Mouse (Mus musculus) hindbrain, embryonic 13.5 days (tissue): ENCODE measurements around the gene Popdc2. TPM values are rescaled to one million over a fixed set of nuclear protein-coding genes. Genes with fewer than 3 reads are reported as not detected.
A peak's percentile ranks its signal among the peaks of the same experiment; 100 is the strongest.

Source experiments
- ATAC-seq: fragments of 200-750 bp; cut with Nextera tagmentation; 2 replicates; pipeline ENCODE4 v1.8.0; 2017; ENCODE audit warnings: moderate TSS enrichment; ENCODE audit not compliant: low FRiP score
- H3K27ac ChIP-seq: fragments of 300-500 bp; sonication (generic); 2 replicates; pipeline ENCODE4 v1.5.1; 2015; ENCODE audit warnings: inconsistent platforms, mild to moderate bottlenecking, moderate library complexity
- H3K27me3 ChIP-seq: fragments of 300-500 bp; sonication (generic); 2 replicates; pipeline ENCODE4 v1.6.1; 2015; ENCODE audit warnings: mild to moderate bottlenecking, inconsistent platforms
- H3K36me3 ChIP-seq: fragments of 300-500 bp; sonication (generic); 2 replicates; pipeline ENCODE4 v1.6.1; 2015; ENCODE audit warnings: mild to moderate bottlenecking, inconsistent platforms
- H3K4me1 ChIP-seq: fragments of 300-500 bp; sonication (generic); replicated peaks from 2 replicates; pipeline ENCODE4 v1.6.1; 2015; ENCODE audit warnings: inconsistent platforms
- H3K4me2 ChIP-seq: fragments of 300-500 bp; sonication (generic); 2 replicates; pipeline ENCODE4 v1.6.1; 2015; ENCODE audit warnings: inconsistent platforms, mild to moderate bottlenecking, moderate library complexity
- H3K4me3 ChIP-seq: fragments of 300-500 bp; sonication (generic); 2 replicates; pipeline ENCODE4 v1.5.1; 2015; ENCODE audit warnings: mild to moderate bottlenecking, inconsistent platforms
- H3K9ac ChIP-seq: fragments of 300-500 bp; sonication (generic); 2 replicates; pipeline ENCODE4 v1.6.1; 2015; ENCODE audit warnings: mild to moderate bottlenecking, inconsistent platforms
- H3K9me3 ChIP-seq: fragments of 300-500 bp; sonication (generic); 2 replicates; pipeline ENCODE4 v1.6.1; 2016; ENCODE audit warnings: inconsistent platforms
- WGBS: fragments of 180-500 bp; shearing (Covaris S2); methylation state at CpG from one replicate; pipeline ENCODE4 v1.1.7; 2015; 5-methylcytosine and 5-hydroxymethylcytosine counted together
- polyA plus RNA-seq: library from polyadenylated mRNA; unstranded; fragments of >200 nt; fragmentation: Nextera tagmentation; extraction: Ambion mirVana; gene quantifications from 2 replicates; pipeline ENCODE4 v1.2.1, GENCODE M21; 2015

Gene Popdc2
- polyA plus RNA-seq, 1 experiment from 2014 or later: 0.49 TPM

DNA sequence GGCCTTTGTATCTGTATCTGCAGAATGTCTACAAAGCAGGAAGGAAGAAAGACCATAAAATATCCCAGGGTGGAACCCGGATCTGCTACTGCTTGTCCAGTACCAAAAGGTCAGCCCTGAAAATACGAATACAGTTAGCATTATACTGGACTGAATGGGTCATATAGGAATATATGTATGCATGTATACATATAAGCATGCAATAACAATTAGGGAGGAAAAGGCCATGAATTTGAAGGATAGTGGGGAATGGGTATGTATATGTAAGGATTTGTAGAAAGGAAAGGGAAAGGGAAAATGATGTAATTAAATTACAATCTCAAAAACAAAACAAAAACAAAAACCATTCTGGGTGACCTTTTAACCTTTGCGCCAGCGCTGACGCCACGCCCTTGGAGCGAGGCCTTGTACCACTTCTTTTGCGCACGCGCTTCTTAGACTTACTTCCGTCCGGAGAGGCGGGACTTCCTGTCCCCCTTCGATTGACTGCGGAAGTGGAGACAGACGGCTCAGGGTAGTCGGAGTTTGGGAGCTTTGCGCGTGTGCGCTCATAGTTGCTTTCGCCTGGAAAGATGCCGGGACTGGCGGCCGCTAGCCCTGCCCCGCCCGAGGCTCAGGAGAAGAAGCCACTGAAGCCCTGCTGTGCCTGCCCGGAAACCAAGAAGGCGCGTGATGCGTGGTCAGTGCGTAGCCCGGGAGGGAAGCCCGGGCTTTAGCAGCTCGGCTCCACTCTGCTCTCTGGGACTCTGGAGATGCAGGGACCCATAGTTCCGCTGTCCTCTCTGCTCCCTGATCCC lies 15.3 kb upstream of the Popdc2 start, which contains the start of the genes Cox17 and Gm21987:
TSS of gene Cox17 (plus strand) at position 463 of the 797 bp plus-strand sequence.
TSS of gene Gm21987 (plus strand) at position 512 of the 797 bp plus-strand sequence.
- no peaks in the 10 kb centered on the region for H3K9me3 ChIP-seq
- ATAC-seq: peak; percentile 97
- H3K9ac ChIP-seq: peak within 1 kb of the TSS; percentile 87
- peaks cover 16% of the 10 kb centered on the region for H3K4me1 ChIP-seq
- H3K4me3 ChIP-seq: peak within 1 kb of the TSS; percentile 75
- H3K4me2 ChIP-seq: peak within 1 kb of the TSS; percentile 78
- peak within 1 kb of the TSS; percentile 88 for H3K27ac ChIP-seq
- H3K36me3 ChIP-seq: peaks cover 28% of the 10 kb centered on the region
- H3K27me3 ChIP-seq: no peaks in the 10 kb centered on the region
- WGBS: 4% methylated on average over 35 of the region's 35 CpGs

DNA sequence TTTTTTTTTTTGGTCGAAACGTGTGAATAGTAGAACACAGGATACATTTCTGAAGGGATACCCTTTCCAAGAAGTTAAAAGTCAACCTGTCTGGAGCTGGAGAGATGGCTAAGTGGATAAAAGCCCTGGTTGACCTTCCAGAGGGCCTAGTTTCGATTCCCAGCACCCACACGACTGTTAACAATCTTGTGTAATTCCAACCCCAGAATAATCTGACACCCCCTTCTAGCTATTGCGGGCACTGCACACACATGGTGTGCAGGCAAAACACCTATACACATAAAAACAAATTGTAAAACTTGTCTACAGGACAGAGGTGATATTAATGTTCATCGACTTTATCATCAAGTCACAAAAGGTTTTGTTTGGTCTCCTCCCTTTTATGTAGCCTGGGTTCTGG lies 14.4 kb upstream of the Popdc2 start:
- Histone ChIP-seq H3K27ac (no peak overlapping the region), H3K9me3 (no peaks in the 10 kb centered on the region), H3K4me1 (peaks cover 13% of the 10 kb centered on the region), H3K27me3 (no peaks in the 10 kb centered on the region), H3K4me3 (peak overlapping the region; percentile 75), H3K9ac (peak overlapping the region; percentile 59; the same call in 1 of the 2 replicates), H3K4me2 (peak overlapping the region; percentile 78), H3K36me3 (peaks cover 34% of the 10 kb centered on the region)
- ATAC-seq: no peak
- 68% methylated on average over 6 of the region's 6 CpGs for WGBS

DNA sequence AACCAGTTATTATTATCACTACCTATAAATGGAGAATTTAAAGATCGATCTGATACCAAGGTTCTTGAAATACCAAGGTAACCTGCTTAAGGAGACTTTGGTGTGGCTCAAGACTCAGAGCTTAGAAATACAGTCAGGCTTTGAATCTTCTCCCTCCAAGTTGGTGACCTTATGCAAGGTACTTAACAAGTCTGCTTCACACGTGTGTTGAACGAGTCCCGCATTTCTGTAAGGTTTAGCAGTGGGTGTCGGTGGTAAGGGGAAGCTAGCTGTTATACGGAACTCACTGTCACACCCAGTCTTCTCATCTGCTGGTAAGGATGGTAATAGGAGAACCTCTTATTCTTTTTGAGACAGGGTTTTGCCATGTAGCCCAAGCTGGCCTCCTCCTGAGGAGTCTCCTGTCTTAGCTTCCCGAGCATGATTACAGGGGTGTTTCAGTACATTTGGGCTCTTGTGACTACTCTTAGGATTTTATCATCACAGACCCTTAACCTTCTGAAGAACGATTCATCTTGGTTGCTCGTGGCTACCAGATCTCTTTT lies 13.7 kb upstream of the Popdc2 start:
- WGBS: 93% methylated on average over 9 of the region's 9 CpGs
- Histone ChIP-seq H3K9ac (no peak overlapping the region), H3K27me3 (no peaks in the 10 kb centered on the region), H3K4me2 (no peak overlapping the region), H3K27ac (no peak overlapping the region), H3K36me3 (peaks cover 34% of the 10 kb centered on the region), H3K4me1 (peaks cover 13% of the 10 kb centered on the region), H3K9me3 (no peaks in the 10 kb centered on the region), H3K4me3 (no peak overlapping the region)
- ATAC-seq: no peak

DNA sequence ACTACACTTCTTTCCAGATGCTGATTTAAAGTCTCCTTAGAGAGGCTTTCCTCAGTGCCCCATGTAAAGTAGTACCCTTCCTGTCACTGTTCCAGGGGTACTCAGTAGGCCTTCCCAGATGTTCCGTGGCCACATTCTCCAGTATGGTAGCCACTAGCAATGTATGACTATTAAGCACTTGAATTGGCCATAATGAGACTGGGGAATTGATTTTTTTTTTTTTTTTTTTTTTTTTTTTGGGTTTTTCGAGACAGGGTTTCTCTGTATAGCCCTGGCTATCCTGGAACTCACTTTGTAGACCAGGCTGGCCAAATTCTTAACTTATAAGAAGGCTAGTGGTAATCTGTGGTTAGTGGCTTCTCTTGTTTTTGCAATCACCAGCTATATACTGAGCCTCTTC lies 12.1 kb upstream of the Popdc2 start:
- no peaks in the 10 kb centered on the region for H3K9me3 ChIP-seq
- H3K27me3 ChIP-seq: no peaks in the 10 kb centered on the region
- no peak overlapping the region for H3K9ac ChIP-seq
- ATAC-seq: no peak
- WGBS: 88% methylated on average over 2 of the region's 2 CpGs
- no peak overlapping the region for H3K4me2 ChIP-seq
- H3K4me1 ChIP-seq: peaks cover 13% of the 10 kb centered on the region
- H3K36me3 ChIP-seq: peaks cover 38% of the 10 kb centered on the region
- no peak overlapping the region for H3K4me3 ChIP-seq
- H3K27ac ChIP-seq: no peak overlapping the region

DNA sequence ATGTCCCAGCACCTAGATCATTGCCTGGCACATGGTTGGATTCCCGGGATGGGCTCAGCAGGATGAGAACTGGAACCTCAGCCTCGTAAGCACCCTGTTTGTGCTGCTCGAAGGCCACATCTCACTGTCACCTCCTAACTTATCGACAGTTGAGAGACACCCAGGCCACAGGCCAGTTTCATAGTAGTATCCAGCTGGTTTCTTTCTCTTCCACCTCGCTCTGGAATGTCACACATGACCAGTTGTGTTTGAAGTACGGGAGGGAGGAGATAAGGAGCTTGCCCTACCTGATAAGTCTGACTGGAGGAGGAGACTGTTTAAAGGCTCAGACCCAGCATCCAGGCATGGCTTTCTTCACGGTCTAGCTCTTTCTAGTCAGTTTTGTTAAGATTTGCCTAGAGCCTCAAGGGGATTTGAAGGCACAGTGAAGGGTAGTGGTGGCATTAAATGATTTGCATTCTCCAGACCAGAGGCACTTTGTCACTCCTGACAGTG lies 11.6 kb upstream of the Popdc2 start:
- no peak for ATAC-seq
- Histone ChIP-seq H3K4me3 (no peak overlapping the region), H3K27me3 (no peaks in the 10 kb centered on the region), H3K4me2 (no peak overlapping the region), H3K36me3 (peaks cover 38% of the 10 kb centered on the region), H3K9ac (no peak overlapping the region), H3K27ac (no peak overlapping the region), H3K9me3 (no peaks in the 10 kb centered on the region), H3K4me1 (peaks cover 13% of the 10 kb centered on the region)
- WGBS: 91% methylated on average over 7 of the region's 7 CpGs

DNA sequence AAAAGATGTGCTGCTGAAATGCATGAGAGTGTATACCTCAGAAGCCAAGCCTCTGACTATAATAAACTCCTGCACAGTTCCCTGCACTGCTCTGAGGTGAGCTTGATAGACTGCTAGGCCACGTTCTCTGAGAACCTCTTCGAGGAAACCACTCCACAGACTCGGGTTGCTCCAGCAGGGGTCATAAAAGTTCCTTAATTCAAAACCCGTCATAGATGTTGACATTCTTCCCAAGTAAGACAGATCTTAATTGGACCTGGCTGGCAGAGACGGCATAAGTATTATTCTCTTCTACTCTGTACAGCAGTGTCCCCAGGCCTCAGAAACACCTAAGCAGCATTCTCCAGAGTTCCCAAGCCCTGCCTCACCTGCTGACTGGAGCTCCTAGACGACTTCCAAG lies 11.1 kb upstream of the Popdc2 start:
- H3K9me3 ChIP-seq: no peaks in the 10 kb centered on the region
- peaks cover 38% of the 10 kb centered on the region for H3K36me3 ChIP-seq
- no peaks in the 10 kb centered on the region for H3K27me3 ChIP-seq
- no peak overlapping the region for H3K27ac ChIP-seq
- H3K9ac ChIP-seq: no peak overlapping the region
- no peak overlapping the region for H3K4me3 ChIP-seq
- ATAC-seq: no peak
- 85% methylated on average over 6 of the region's 6 CpGs for WGBS
- no peak overlapping the region for H3K4me2 ChIP-seq
- H3K4me1 ChIP-seq: peaks cover 13% of the 10 kb centered on the region

DNA sequence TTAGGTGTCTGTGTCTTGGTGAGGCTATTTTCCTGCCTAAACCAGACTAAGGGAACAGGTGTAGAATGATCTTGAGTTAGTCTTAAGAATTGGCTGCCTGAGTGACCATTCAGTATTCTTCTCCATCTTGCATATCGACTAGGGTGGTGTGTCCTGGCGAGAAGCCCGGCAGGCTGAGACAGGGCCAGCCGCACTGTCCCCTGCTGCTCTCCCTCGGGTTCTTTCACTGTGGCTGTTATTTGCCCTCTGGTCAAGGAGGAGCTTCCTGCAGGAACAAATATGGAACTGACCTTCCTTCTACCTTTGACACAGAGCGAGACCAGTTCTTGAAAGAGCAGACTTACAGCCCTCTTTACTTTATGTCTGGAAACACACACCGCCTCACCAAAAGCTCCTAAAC lies 10.0 kb upstream of the Popdc2 start:
- Histone ChIP-seq H3K4me3 (no peak overlapping the region), H3K9ac (no peak overlapping the region), H3K36me3 (peaks cover 42% of the 10 kb centered on the region), H3K27me3 (no peaks in the 10 kb centered on the region), H3K9me3 (no peaks in the 10 kb centered on the region), H3K4me2 (no peak overlapping the region), H3K4me1 (peaks cover 11% of the 10 kb centered on the region), H3K27ac (no peak overlapping the region)
- 88% methylated on average over 7 of the region's 7 CpGs for WGBS
- ATAC-seq: no peak

DNA sequence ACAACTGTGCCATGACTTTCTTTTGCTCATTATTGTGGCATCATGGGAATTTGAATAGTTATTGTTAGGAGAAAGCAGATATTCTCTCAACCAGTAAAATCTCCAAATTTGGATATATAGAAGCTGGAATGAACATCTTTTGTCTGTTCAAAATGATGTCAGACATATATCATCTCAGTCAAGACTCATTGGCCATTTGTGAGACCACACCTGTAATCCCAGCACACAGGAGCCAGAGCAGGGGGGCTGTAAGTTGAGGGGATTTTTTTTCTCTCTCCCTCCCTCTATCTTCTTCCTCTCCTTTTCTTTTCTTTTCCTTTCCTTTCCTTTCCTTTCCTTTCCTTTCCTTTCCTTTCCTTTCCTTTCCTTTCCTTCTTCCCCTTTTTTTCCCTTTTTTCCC lies 9.2 kb upstream of the Popdc2 start:
- no peak overlapping the region for H3K4me2 ChIP-seq
- H3K4me3 ChIP-seq: no peak overlapping the region
- no peak overlapping the region for H3K27ac ChIP-seq
- no peak overlapping the region for H3K9ac ChIP-seq
- ATAC-seq: no peak
- no peaks in the 10 kb centered on the region for H3K9me3 ChIP-seq
- H3K27me3 ChIP-seq: no peaks in the 10 kb centered on the region
- H3K36me3 ChIP-seq: peaks cover 47% of the 10 kb centered on the region
- H3K4me1 ChIP-seq: peaks cover 6% of the 10 kb centered on the region

DNA sequence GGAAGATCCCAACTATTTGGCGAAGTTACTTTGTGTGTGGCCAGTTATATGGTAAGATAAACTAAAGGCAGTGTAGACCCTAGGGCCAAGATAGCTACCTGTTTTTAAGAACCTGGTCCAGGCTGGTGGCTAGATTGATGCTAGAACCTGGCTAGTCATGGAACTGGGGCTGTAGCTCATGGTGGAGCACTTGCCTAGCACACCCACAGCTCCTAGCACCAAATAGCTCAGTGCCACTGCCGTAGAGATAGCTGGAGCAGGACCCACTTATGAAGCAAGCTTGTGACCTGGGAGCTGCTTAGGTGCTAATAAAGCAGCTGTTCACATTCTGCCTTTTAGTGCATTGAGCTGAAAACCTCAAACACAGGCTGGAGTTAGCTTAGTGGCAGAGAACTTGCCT lies 8.4 kb upstream of the Popdc2 start:
- H3K36me3 ChIP-seq: peaks cover 50% of the 10 kb centered on the region
- H3K4me1 ChIP-seq: no peaks in the 10 kb centered on the region; the same call in 1 of the 2 replicates
- WGBS: 98% methylated on average over 2 of the region's 2 CpGs
- H3K27ac ChIP-seq: no peak overlapping the region
- H3K27me3 ChIP-seq: no peaks in the 10 kb centered on the region
- H3K4me3 ChIP-seq: no peak overlapping the region
- ATAC-seq: no peak
- no peaks in the 10 kb centered on the region for H3K9me3 ChIP-seq
- H3K9ac ChIP-seq: no peak overlapping the region
- H3K4me2 ChIP-seq: no peak overlapping the region

DNA sequence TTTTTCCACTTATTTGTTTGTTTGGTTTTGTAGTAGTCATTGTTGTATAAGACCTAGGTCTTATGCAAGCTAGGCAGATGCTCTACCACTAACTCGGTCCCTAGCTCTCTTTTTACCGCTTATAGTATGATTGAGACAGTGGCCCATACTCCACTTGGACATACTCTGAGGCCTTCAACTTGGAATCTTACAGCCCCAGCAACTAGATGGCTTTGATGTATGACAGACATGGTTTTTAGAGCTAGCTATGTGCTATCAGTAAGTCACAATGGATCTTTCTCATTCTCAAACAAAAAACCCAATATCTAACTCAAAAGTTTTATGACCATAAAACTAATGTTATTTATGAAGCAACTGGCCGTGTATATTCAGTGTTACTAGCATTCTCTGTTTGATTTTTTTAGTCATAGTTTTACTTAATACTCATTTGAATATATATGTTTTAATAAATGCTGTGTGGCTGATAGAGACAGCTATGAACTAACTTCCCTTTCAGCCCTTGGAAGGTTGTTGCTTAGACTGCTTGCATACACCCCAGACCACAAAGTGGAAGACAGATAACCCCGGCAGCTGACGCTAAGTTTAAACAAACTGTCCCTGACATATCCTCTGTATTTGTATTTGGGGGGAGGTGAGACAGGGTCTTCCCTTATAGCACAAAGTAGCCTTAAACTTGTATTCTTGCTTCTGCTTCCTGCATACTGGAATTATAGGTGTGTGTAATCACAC lies 7.7 kb upstream of the Popdc2 start:
- ATAC-seq: no peak
- Histone ChIP-seq H3K36me3 (peaks cover 45% of the 10 kb centered on the region), H3K4me2 (no peak overlapping the region), H3K4me1 (no peaks in the 10 kb centered on the region), H3K9ac (no peak overlapping the region), H3K27me3 (no peaks in the 10 kb centered on the region), H3K9me3 (no peaks in the 10 kb centered on the region), H3K4me3 (no peak overlapping the region), H3K27ac (no peak overlapping the region)
- 92% methylated on average over 5 of the region's 5 CpGs for WGBS

DNA sequence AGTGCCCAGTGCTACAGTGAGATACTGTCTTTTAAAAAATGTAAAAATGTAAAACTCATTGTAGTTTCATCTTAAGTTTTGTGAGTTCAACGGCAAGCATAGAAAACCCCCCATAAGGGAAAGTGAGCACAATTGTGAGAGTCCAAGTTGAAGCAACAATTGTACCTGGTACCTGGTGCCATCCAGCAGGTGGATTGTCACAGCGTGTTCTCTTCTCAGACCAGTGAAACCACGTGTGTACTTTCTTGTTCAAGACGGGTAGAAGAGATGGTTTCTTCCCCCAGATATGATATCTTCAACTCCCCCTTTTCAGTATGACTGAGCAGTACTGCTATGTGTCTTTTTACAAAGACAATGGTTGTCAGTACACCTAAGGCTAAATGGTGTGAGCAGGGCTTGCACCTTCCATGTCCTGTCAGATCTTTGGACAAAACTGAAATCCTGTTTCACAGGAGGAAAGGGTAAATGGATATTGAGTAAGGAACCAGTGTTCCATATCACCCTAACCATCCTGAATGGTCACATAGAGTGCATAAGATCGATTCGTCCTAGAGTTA lies 3.7 kb upstream of the Popdc2 start:
- 94% methylated on average over 6 of the region's 6 CpGs for WGBS
- Histone ChIP-seq H3K4me1 (peaks cover 5% of the 10 kb centered on the region), H3K9ac (no peak overlapping the region)

DNA sequence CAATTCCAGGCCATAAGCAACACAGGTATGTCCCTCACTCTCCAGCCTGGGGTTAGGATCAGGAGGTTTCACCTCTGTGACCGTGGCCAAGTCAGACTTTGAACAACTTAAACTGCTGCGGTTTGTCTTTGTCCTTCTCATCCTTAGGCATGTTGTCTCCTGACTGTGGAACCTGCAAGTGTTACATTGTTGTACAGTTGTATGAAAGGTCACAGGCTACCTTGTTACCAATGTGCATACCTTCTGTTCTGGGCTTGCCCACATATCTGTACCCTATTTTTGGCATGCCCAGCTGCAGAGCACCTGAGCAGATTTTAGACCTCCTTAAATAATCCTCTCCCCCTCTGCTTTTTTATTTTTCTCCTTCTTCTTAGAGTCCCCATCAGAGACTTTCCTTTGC lies 2.8 kb upstream of the Popdc2 start:
- Histone ChIP-seq H3K27ac (no peak overlapping the region), H3K4me1 (peaks cover 5% of the 10 kb centered on the region), H3K36me3 (peaks cover 12% of the 10 kb centered on the region), H3K4me3 (no peak overlapping the region), H3K4me2 (no peak overlapping the region), H3K27me3 (no peaks in the 10 kb centered on the region), H3K9ac (no peak overlapping the region), H3K9me3 (no peaks in the 10 kb centered on the region)
- no peak for ATAC-seq
- WGBS: 98% methylated on average over 2 of the region's 2 CpGs

More for the DNA sequence above, 3.7 kb upstream of the Popdc2 start:
- Histone ChIP-seq H3K27ac (no peak overlapping the region), H3K36me3 (peaks cover 15% of the 10 kb centered on the region), H3K27me3 (no peaks in the 10 kb centered on the region), H3K9me3 (no peaks in the 10 kb centered on the region), H3K4me3 (no peak overlapping the region), H3K4me2 (no peak overlapping the region)
- no peak for ATAC-seq
